Mouse (Mus musculus) spleen, adult 2 months (tissue): Measurements from ENCODE around the gene Flnc.

ENCODE experiments used
- CTCF ChIP-seq: fragments of 200-500 bp; IDR thresholded peaks from 2 replicates; pipeline ENCODE4 v1.5.1; 2011; ENCODE audit warnings: mild to moderate bottlenecking, inconsistent platforms; ENCODE audit not compliant: insufficient read depth, insufficient read length, insufficient replicate concordance; ENCODE audit errors: extremely low read depth
- POLR2A ChIP-seq: fragments of 200-500 bp; IDR thresholded peaks from 2 replicates; pipeline ENCODE4 v1.6.1; 2011; ENCODE audit warnings: low read depth, low read length, inconsistent platforms

DNA sequence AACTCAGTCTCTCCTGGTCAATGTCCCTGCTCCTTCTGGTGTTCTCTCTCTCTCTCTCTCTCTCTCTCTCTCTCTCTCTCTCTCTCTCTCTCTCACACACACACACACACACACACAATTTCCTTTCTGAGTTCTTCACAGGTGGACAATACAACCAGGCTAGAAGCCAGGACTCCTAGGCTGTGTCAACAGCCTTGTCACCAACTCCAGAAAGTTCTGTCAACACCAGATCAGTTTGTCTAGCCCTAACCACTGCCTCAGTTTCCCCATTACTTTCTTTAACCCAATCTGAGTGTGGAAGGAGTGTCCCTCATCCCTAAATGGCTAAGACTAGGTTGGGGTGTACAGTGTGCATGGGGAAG is 399 bp upstream of the Flnc start:
- TF ChIP-seq CTCF (no peak), POLR2A (no peak)
